Mouse (Mus musculus) thymus, adult 2 months (tissue): Measurements from ENCODE around the gene Rcan2. TPM values are rescaled to one million over a fixed set of nuclear protein-coding genes. Genes with fewer than 3 reads are reported as not detected.

Experiments used
- DNase-seq: peaks from one replicate; pipeline ENCODE4 v3.0.0; 2021
- H3K27ac ChIP-seq: fragments of 200-500 bp; 2 replicates; pipeline ENCODE4 v1.5.1; 2012; ENCODE audit warnings: low read length, control low read depth; ENCODE audit not compliant: control insufficient read depth, insufficient read depth
- H3K27me3 ChIP-seq: fragments of 200-500 bp; 2 replicates; pipeline ENCODE4 v1.6.1; 2012; ENCODE audit warnings: mild to moderate bottlenecking, low read length, moderate library complexity, mixed read lengths; ENCODE audit not compliant: control insufficient read depth, insufficient read depth
- H3K36me3 ChIP-seq: fragments of 200-500 bp; 2 replicates; pipeline ENCODE4 v1.6.1; 2012; ENCODE audit warnings: mild to moderate bottlenecking, low read length, moderate library complexity; ENCODE audit not compliant: control insufficient read depth, insufficient read depth
- H3K4me1 ChIP-seq: fragments of 200-500 bp; replicated peaks from 2 replicates; pipeline ENCODE4 v1.6.1; 2012; ENCODE audit warnings: low read length; ENCODE audit not compliant: control insufficient read depth, insufficient read depth
- H3K4me3 ChIP-seq: fragments of 200-500 bp; 2 replicates; pipeline ENCODE4 v1.5.1; 2012; ENCODE audit warnings: mild to moderate bottlenecking, low read length, control low read depth, moderate library complexity; ENCODE audit not compliant: control insufficient read depth, insufficient read depth
- CTCF ChIP-seq: fragments of 200-500 bp; IDR thresholded peaks from 2 replicates; pipeline ENCODE4 v1.5.1; 2012; ENCODE audit warnings: mild to moderate bottlenecking, control low read depth, low read length, moderate library complexity, borderline replicate concordance; ENCODE audit not compliant: control insufficient read depth, poor library complexity, insufficient read depth; ENCODE audit errors: extremely low read depth
- POLR2A ChIP-seq: fragments of 200-500 bp; IDR thresholded peaks from 2 replicates; pipeline ENCODE4 v1.6.1; 2012; ENCODE audit warnings: mild to moderate bottlenecking, low read length, control low read depth, moderate library complexity; ENCODE audit not compliant: control insufficient read depth, poor library complexity, insufficient read depth; ENCODE audit errors: extremely low read depth
- WGBS: fragments of 180-500 bp; shearing (Covaris S2); methylation state at CpG from one replicate; pipeline ENCODE4 v1.1.7; 2018; 5-methylcytosine and 5-hydroxymethylcytosine counted together
- polyA plus RNA-seq: library from polyadenylated mRNA; depleted of rRNA; stranded (reverse); fragments of >200 nt; gene quantifications from 2 replicates; pipeline ENCODE4 v1.2.3, GENCODE M21; 2012

Rcan2 gene
- polyA plus RNA-seq, 1 experiment = 6.4 TPM

GRCm38 (mm10) chr17:43811453-43811852 lies 10.3 kb downstream of the Rcan2 start:
- TF ChIP-seq POLR2A = no peak
- TF ChIP-seq CTCF = no peak
- Histone ChIP-seq H3K27me3 (no peaks in the 10 kb centered on the region), H3K4me1 (no peaks in the 10 kb centered on the region), H3K27ac (no peak overlapping the region), H3K36me3 (no peaks in the 10 kb centered on the region), H3K4me3 (no peak overlapping the region)
- no peak for DNase-seq
- 81% methylated on average over 4 of the region's 4 CpGs for WGBS

DNA sequence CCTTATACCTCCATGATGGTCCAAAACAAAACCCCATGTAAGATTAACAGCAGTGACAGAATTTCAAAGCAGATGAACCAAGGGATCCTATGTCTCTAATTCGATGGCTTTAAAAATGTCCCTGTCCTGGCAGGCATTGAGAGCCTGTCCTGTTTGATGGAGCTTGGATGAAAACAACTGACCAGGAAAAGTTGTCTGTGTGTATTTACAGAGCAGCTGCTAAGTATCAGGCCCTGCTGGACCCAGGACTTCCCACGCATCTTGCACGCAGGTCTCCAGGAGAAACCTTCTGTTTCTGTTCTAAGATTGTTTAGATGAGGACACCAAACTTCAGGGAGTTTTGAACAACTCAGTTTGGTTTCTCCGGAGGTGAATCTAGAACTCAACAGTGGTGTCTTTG lies 14.2 kb downstream of the Rcan2 start:
- no peak overlapping the region for H3K4me3 ChIP-seq

GRCm38 (mm10) chr17:43816480-43816879 lies 15.3 kb downstream of the Rcan2 start:
- TF ChIP-seq POLR2A = no peak
- no peak for TF ChIP-seq CTCF
- no peak overlapping the region for H3K4me3 ChIP-seq
- 85% methylated on average over 1 of the region's 1 CpGs for WGBS
- no peak for DNase-seq
- H3K36me3 ChIP-seq = no peaks in the 10 kb centered on the region
- H3K4me1 ChIP-seq = no peaks in the 10 kb centered on the region
- no peak overlapping the region for H3K27ac ChIP-seq
- H3K27me3 ChIP-seq = no peaks in the 10 kb centered on the region

More for the DNA sequence above, 14.2 kb downstream of the Rcan2 start:
- no peak for DNase-seq
- Histone ChIP-seq H3K4me1 (no peaks in the 10 kb centered on the region), H3K27ac (no peak overlapping the region), H3K27me3 (no peaks in the 10 kb centered on the region), H3K36me3 (no peaks in the 10 kb centered on the region)
- TF ChIP-seq CTCF = no peak
- no peak for TF ChIP-seq POLR2A
- 91% methylated on average over 4 of the region's 4 CpGs for WGBS

DNA sequence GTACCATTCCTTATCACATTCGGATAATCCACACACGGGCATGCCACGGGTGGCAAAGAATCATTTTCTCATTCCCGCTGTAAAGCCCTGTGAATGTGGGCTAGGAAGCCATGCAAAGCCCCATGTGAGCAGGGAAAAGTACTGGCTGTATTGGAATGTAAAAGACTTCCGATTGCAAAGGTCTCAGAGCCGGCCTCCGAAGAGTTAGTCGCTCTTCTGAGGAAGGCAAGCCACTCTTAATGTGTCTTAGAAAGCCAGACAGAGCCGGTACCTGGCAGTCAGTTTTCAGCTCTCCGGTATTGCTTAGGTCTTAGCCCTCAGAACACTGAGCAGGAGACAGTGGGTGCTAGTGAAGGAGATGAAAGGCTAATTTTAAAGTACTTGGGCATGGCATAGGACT lies 16.0 kb downstream of the Rcan2 start:
- H3K4me3 ChIP-seq = no peak overlapping the region
- TF ChIP-seq POLR2A (no peak), CTCF (no peak)
- no peaks in the 10 kb centered on the region for H3K4me1 ChIP-seq
- 94% methylated on average over 10 of the region's 10 CpGs for WGBS
- H3K36me3 ChIP-seq = no peaks in the 10 kb centered on the region
- no peak overlapping the region for H3K27ac ChIP-seq
- DNase-seq = no peak
- no peaks in the 10 kb centered on the region for H3K27me3 ChIP-seq

GRCm38 (mm10) chr17:43818390-43818789 lies 17.2 kb downstream of the Rcan2 start:
- Histone ChIP-seq H3K27ac (no peak overlapping the region), H3K4me1 (no peaks in the 10 kb centered on the region), H3K4me3 (no peak overlapping the region), H3K36me3 (no peaks in the 10 kb centered on the region), H3K27me3 (no peaks in the 10 kb centered on the region)
- TF ChIP-seq CTCF (no peak), POLR2A (no peak)
- no peak for DNase-seq
- WGBS = 81% methylated on average over 6 of the region's 6 CpGs

- Histone ChIP-seq H3K36me3 (no peaks in the 10 kb centered on the region), H3K27ac (no peak overlapping the region), H3K4me1 (no peaks in the 10 kb centered on the region), H3K4me3 (no peak overlapping the region), H3K27me3 (no peaks in the 10 kb centered on the region)
- TF ChIP-seq CTCF = no peak
- no peak for TF ChIP-seq POLR2A
- 91% methylated on average over 2 of the region's 2 CpGs for WGBS
- no peak for DNase-seq
Measured at GRCm38 (mm10) chr17:43820904-43821303, 19.8 kb downstream of the Rcan2 start.

GRCm38 (mm10) chr17:43822207-43822606 lies 21.1 kb downstream of the Rcan2 start:
- no peak for TF ChIP-seq CTCF
- TF ChIP-seq POLR2A = no peak
- no peak overlapping the region for H3K27ac ChIP-seq
- no peaks in the 10 kb centered on the region for H3K4me1 ChIP-seq
- H3K4me3 ChIP-seq = no peak overlapping the region
- H3K27me3 ChIP-seq = no peaks in the 10 kb centered on the region
- 92% methylated on average over 6 of the region's 6 CpGs for WGBS
- H3K36me3 ChIP-seq = no peaks in the 10 kb centered on the region
- no peak for DNase-seq
